Mouse (Mus musculus) frontal cortex, postnatal 10 days (tissue): ENCODE data around the gene Ahsa2.
"Not testable (repeated sequence)": the region's sequence is repeated elsewhere in the genome, so short reads cannot be mapped to it uniquely, and the experiment has no call there.

Source experiments
- DNase-seq, 2 experiments: peaks; one replicate each; pipeline ENCODE4 v3.0.0; 2022; ENCODE audit warnings: low spot score in 2 of 2, mixed read lengths in 1 of 2

The Ahsa2 gene

GRCm38 (mm10) chr11:23497718-23498509 lies at the start of gene Ahsa2:
TSS of gene Ahsa2 (minus strand) at chr11:23498030.
- DNase-seq = peak; percentile 91 to 94

GRCm38 (mm10) chr11:23537446-23537845 lies 39.6 kb upstream of the Ahsa2 start:
- no peak for DNase-seq

DNA sequence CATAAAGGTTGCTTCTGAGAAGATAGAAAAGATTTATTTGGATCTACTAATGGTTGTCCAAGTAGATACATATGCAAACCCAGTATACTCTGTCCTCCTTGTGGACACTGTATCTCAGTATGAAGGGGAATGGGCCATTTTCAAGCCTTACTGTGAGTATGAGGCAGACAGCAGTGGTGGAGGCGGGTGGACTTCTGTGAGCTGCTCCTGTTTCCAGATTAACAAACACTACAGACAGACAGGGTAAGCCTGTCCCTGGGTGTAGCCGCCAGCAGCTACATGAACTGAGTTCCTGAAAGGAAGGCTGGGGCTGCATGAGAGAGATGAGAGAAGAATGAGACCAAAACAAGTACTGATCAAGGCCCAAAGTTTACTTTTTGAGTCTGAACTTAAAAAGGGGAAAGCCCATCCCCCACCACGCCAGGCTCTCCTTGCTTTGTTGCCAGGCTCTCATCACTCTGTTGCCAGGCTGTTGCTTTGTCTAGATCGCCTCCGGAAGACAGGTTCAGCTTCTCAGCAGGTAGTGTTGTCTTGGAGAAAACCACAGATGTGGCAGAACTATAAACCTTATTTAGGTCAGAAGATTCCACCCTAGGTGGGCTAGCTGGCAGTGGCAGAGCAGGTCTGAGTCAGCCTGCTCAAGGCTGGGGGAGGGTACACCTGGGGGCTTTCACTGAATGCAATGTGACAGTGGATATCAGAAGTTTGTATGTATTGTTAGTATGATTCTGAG lies 22.8 kb upstream of the Ahsa2 start, which contains the start of gene 1700093K21Rik:
Gene 1700093K21Rik, minus strand, starts transcription at position 683 of the 733 bp plus-strand sequence.
- no peak for DNase-seq

- no peak for DNase-seq
These were observed 21.2 kb upstream of the Ahsa2 start for GRCm38 (mm10) chr11:23518981-23519380.

GRCm38 (mm10) chr11:23515315-23515714 lies 17.5 kb upstream of the Ahsa2 start:
- DNase-seq = no peak

DNA sequence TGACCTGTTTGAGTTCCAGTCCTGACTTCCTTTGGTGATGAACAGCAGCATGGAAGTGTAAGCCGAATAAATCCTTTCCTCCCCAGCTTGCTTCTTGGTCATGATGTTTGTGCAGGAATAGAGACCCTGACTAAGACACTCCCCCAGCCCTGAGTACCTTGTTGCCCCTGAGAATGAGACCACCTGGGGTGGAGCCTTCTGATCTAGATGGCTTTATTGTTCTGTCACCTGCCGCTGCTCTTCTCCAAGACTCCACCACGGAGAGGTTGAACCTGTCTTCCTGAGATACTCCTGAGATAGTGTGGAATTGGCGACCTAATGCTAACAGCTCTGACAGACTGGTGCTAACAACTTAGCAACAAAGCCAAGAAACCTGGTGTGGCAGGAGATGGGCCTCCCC lies 17.0 kb upstream of the Ahsa2 start:
- not testable (repeated sequence) for DNase-seq

GRCm38 (mm10) chr11:23504801-23505200 lies 7.0 kb upstream of the Ahsa2 start:
- not testable (repeated sequence) for DNase-seq

GRCm38 (mm10) chr11:23498609-23499008 lies 779 bp upstream of the Ahsa2 start:
- no peak for DNase-seq

GRCm38 (mm10) chr11:23497335-23497717 lies 504 bp downstream of the Ahsa2 start:
- DNase-seq = peak in 1 of 2 experiments; percentile 68

- DNase-seq = peak in 1 of 2 experiments; percentile 12
These were observed 1.2 kb downstream of the Ahsa2 start for GRCm38 (mm10) chr11:23496661-23497060.

DNA sequence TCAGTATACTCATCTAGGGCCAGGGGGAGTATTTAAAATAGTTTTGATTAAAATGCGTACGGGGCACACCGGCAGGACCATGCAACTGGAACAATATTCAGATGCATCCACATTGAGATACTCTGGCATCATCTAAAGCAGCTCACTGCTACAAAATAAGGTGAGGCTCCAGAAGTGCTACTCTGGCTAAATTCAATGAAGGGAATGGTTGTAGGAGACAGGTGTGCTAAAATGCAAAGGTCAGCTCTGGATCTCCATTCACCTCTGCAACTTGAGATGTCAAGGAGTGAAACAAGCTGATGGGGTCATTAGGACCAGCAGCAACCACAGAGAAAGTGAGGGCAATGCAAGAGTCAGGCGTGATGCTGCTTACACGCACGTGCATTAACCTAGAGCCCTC lies 2.6 kb downstream of the Ahsa2 start:
- DNase-seq = no peak

DNA sequence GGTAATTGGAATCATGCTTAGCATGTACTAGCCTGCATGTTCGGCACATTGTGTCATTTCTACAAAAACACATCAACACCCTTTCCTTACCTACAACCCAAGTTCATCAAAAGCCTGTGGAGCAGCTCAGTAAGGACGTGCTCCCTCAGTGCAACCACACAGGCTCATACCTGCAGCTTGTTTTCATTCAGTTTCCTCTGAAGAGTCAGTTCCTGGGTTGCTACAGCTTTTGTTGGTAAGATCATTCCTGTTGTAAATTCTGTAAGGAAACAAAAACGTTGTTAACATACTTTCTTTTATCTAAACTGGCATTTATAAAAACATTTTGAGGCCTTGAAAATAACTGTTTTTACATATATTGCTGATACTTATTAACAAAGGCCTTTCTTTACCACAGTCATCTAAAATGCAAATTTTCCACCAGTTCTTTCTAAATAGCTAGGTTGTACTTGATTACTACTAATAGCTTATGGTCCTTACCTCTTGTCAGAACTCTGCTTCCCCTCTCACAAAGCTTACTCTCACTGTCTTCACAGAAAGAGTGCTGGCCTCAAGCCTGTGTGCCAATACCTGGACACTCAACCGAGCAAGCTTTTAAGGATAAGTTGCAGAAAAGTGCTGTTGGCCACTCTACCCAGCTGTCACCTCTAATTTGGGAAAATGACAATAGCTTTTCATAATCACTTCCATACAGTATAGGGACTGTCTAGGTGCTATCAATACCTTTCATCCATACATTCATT lies 5.6 kb downstream of the Ahsa2 start:
- DNase-seq = no peak

GRCm38 (mm10) chr11:23489955-23490354 lies 7.9 kb downstream of the Ahsa2 start:
- DNase-seq = no peak

GRCm38 (mm10) chr11:23465862-23466261 lies 32.0 kb downstream of the Ahsa2 start:
- not testable (repeated sequence) for DNase-seq
